Mouse (Mus musculus): ENCODE measurements around the gene Lman1l.

GRCm38 (mm10) chr9:57638651-57639459 is 18.3 kb upstream of the Lman1l start:
- no peak for TF ChIP-seq CTCF (IDR thresholded peaks at IDR 0.05; ENCODE audit: low read depth)
- no peak for TF ChIP-seq EP300 (IDR thresholded peaks at IDR 0.05; ENCODE audit: low read depth)

Measured in liver, postnatal 0 days (tissue).